Mouse (Mus musculus) layer of hippocampus, postnatal 36 days (tissue): ENCODE measurements around the gene Lect2. TPM values are rescaled to one million over a fixed set of nuclear protein-coding genes. Genes with fewer than 3 reads are reported as not detected.

Experiments used
- DNase-seq, 2 experiments: peaks; one replicate each; pipeline ENCODE4 v3.0.0; 2022
- total RNA-seq, 2 experiments: library from RNA; stranded (reverse); gene quantifications; 2 replicates each; pipeline ENCODE4 v1.2.3; 2021

Gene Lect2
- total RNA-seq, 2 experiments from 2014 or later = not detected

DNA sequence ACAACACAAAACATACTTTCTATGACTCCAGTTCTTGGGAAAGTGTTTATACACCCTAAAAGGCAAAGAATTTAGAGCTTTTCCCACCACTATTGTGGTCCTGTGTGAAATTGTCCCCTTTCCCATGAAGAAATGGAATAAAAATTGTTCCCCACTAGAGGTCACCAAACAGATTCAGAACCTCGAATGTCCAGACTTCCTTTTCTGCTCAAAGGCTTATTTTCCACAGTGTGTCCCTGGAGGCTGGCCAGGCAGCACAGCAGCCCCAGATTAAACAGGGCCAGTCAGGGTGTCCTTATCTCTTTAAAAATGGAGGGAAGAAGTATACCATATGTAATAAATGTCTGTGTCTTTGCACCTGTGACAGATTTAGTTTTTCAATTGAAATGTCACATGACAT is 7.7 kb upstream of the Lect2 start:
- no peak for DNase-seq

DNA sequence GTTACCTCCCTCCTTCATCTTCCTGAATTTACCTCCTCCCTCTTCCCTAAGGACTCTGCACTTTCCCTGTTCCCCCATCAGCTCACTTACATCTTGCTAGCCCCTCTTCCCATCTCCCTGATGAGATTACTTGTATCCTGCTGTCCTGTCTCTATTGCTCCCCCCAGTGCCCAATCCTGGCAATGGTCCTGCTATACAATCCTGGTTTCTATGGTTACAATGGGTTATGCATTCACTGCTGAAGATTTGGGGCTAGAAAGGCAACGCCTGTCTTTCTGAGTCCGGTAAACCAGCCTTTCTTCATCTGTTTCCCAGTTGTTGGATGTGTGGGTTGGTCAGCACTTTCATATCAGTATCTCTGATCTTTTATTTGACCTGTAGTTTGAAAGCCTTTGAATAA is 6.1 kb upstream of the Lect2 start:
- peak in 1 of 2 experiments; percentile 33 for DNase-seq

GRCm38 (mm10) chr13:56553923-56554322 is 5.6 kb upstream of the Lect2 start:
- no peak for DNase-seq

- DNase-seq = no peak
Measured at GRCm38 (mm10) chr13:56551661-56552060, 3.4 kb upstream of the Lect2 start.

DNA sequence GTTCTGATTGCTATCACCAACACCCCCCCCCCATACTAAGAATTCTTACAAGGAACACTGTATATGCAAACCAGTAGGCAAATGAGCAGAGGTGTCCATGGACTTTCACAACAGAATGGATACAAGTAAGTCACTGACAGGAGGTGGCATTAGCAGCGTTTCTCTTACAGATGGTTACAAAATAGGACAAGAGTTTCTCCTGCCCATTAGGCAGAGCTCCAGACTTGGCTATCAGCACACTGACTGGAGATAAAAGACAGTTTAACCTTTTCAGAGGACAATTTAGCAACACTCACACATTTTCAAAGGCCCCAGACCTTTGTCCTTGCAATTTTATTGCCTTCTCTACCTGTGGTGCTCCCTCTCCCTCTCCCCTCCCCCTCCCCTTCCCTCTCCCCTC is 2.3 kb upstream of the Lect2 start:
- no peak for DNase-seq

DNA sequence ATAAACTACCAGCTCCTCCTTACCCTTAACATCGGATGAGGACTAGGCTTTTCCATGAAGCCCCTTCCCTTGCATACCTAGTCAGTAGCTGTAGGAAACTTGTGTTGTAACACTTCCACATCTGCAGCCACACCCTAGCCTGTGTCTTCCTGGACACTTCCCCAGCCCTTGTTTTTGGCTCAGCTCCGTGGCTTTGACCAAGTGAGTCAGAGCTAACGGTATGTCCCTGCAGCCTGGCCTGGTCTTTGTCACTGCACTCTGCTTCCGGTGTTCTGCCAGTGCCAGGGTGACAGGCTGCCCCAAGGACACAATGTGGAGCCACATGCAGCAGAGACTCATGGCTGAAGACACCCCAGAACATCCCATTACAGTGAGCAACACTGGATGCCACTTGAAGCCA is 1.1 kb upstream of the Lect2 start:
- DNase-seq = no peak

DNA sequence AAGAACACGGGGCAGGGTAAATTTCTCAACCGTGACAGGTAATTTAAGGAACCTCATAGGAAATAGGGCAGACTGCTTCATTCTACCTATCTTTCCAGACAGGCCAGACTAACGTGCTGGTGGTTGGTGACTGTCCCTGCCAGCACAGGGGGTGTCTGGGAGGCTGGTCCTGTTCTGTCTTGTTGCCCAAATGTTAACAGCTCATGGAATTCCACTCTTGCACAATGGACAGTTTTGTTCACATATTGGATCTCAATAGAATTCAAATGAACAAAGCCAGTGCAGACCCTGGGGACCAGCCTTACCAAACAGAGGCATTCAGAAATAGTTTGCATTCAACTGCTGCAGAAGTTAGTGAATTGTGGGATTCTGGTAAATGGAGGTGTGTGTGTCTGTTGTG is 3.3 kb downstream of the Lect2 start:
- no peak for DNase-seq

DNA sequence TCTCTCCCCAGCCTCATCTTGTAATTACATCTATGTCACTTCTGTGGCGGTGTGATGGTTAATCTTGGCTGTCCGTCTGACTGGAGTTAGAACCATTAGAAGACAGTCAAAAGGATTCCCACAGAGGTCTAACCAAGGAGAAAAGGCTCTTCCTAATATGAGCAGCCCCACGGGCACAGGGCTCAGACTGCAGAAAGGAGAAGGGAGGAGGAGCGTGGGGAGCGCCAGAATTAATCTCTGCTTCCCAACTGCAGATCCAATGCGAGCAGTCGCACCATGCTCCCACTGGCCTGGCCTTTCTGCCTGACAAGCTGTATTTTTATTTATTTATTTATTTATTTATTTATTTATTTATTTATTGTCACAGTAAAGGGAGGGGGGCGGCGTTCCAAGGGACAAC is 4.5 kb downstream of the Lect2 start:
- no peak for DNase-seq

GRCm38 (mm10) chr13:56539846-56540245 is 8.5 kb downstream of the Lect2 start:
- peak in 1 of 2 experiments; percentile 11 for DNase-seq

DNA sequence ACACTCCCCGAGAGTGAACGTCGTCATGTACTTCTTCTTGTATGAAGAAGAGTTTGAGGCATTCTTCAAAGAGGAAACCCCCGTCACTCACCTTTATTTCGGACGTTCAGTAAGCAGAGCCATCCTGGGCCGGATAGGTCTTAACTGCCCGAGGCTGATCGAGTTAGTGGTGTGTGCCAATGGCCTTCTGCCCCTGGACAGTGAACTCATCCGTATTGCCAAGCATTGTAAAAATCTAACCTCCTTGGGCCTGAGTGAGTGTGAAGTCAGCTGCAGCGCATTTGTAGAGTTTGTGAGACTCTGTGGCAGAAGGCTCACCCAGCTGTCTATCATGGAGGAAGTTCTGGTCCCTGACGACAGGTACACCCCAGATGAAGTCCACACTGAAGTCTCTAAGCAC is 11.3 kb downstream of the Lect2 start:
- DNase-seq = no peak

DNA sequence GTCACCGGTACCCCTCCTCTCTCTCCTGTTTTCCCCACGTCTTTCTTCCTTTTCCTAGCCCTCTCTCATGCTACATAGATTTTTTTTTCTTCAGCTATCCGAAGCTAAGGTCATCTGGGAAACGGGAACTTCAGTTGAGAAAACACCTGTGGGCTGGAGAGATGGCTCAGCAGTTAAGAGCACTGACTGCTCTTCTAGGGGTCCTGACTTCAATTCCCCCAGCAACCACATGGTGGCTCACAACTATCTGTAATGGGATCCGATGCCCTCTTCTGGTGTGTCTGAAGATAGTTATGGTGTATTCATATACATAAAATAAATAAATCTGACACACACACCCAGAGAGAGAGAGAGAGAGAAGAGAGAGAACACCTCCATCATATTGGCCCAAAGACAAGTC is 12.7 kb downstream of the Lect2 start:
- no peak for DNase-seq

DNA sequence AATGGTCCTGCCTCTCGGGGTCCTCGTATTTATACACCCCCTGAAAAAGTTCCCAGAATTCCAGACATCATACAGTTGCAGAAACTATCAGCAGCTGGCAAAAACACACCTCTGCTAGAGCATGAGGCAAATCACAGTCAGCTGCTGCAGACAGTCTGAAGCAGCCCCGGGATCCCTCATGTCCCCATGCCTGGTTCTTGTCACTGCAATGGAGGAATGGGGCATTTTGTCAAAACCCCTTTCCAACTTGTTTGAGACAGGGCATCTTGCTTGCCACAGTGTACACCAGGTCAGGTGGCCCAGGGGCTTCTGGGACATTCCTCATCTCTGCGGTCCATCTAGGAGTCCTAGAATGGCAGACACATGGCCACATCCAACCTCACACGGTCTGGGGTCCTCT is 13.4 kb downstream of the Lect2 start:
- DNase-seq = no peak

- no peak for DNase-seq
Measured at GRCm38 (mm10) chr13:56529685-56530084, 18.6 kb downstream of the Lect2 start.

- no peak for DNase-seq
Measured at GRCm38 (mm10) chr13:56529031-56529430, 19.3 kb downstream of the Lect2 start.

DNA sequence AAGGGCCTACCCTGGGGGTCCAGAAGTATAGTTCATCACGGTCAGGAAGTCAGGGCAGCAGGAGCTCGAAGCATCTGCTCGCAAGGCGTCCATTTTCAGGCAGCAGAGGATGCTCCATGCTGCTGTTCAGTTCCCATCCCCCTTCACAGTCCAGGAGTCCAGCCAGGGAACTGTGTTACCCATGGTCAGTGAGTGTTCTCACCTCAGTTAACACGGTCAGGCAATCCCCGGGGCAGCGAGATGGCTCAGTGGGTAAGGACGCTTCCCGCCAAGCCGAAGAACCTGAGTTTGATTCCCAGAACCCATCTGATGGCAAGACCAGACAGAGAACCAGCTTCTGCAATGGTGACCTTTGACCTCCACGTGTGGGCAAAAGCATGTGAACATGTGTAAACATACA is 20.0 kb downstream of the Lect2 start:
- no peak for DNase-seq

DNA sequence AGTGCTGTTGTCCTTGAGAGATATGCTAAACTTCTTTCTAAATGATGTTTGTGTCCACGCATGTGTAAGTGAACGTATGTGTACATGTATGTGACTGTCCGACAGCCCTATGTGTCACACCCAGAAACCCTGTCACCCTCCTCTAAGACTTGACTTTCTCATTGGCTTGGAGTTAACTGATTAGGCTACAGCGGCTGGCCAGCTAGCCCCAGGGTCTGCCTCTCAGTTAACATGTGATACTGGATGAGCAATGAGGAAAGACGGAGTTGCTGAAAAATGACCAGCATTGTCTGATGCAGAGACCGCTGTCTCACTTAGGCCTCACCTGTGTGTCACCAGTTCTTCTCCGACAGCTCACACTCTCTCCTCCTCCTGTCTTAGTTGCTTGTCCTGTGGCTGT is 20.5 kb downstream of the Lect2 start:
- DNase-seq = no peak

GRCm38 (mm10) chr13:56526871-56527270 is 21.4 kb downstream of the Lect2 start:
- no peak for DNase-seq

DNA sequence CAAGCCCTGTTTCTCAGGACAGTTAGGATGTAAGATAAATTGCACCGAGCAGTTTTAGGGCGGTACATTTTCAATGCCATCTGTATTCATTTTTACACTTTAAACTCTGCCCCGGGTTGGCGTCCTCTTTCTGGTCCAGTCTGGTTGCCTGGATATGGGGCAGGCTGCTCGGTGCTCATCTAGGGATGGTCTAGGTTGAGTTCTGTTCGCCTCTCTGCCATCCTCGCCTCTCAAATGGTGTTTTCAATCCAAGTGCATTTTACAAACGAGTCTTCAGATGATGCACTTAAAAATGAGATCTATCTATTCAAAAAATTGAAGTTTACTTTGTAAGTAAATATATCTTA is 25.5 kb downstream of the Lect2 start:
- DNase-seq = peak in 1 of 2 experiments; percentile 1

GRCm38 (mm10) chr13:56522081-56522820 is 26.1 kb downstream of the Lect2 start, which contains the start of gene Fbxl21:
Fbxl21 (plus strand) TSS chr13:56522472.
- DNase-seq = peak; percentile 89 to 90

DNA sequence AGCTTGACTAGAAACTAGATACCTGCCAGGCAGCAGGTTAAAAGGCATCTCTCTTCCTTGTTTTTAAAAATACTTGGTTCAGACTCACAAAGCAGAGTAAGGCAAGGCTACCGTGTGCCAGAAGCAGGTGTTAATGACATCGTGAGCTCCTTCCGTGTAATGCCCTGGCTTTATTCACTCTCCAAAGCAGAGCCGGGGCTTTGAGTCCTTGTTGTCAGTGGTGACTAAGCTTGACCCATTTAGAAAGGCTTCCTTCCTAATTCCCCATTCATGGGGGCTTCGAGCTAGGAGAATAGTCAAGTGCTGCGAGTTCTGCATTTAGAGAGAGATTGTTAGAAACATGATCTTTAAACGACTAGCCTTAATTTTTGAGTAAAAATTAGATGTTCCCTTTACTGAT is 31.5 kb downstream of the Lect2 start:
- DNase-seq = no peak

DNA sequence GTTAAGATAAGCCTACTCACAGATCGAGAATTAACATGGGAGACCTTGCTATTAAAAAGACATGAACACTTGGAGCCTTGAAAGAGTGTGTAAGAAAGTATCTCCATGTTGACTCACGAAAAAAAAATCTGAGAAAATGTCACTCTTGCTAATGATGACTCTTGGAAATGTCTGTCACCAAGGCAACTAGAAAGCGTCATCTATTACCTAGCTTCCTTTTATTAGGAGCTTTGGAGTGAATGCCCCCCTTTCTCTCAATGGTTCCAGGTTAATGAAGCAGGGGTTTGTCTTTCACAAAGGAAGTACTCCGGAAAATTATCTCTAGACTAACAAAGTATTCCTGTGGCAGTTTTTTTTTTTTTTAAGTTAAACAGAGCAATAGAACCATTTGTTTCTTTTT is 32.0 kb downstream of the Lect2 start:
- DNase-seq = no peak

DNA sequence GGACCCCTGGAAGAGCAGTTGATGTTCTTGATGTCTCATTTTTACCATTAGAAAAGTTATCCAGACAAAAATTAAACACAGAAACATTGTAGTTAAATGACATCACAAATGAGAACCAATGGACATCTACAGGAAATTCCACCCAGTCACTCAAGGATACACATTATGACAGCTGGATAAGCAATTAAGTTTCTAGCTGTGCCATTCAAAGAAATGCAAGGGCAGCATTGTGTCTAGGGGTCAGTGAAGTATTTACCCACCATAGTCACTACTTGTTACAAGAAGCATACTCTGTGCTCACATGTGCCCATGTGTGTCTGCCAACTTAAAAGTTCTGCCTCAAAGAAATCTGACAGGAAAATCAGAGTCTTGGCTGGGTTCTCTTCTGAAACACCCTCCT is 34.7 kb downstream of the Lect2 start:
- DNase-seq = no peak

GRCm38 (mm10) chr13:56509796-56510195 is 38.5 kb downstream of the Lect2 start:
- no peak for DNase-seq

GRCm38 (mm10) chr13:56506871-56507496 is 41.3 kb downstream of the Lect2 start:
- DNase-seq = no peak
